Mouse (Mus musculus): Measurements from ENCODE around the gene Olfr1381. TPM values are rescaled to one million over a fixed set of nuclear protein-coding genes. Genes with fewer than 3 reads are reported as not detected.
"Not testable (repeated sequence)": the region's sequence is repeated elsewhere in the genome, so short reads cannot be mapped to it uniquely, and the experiment has no call there.

Olfr1381 gene
- not detected in 2 replicates for polyA plus RNA-seq (2015; fragmentation: Nextera tagmentation; extraction: Ambion mirVana)

DNA sequence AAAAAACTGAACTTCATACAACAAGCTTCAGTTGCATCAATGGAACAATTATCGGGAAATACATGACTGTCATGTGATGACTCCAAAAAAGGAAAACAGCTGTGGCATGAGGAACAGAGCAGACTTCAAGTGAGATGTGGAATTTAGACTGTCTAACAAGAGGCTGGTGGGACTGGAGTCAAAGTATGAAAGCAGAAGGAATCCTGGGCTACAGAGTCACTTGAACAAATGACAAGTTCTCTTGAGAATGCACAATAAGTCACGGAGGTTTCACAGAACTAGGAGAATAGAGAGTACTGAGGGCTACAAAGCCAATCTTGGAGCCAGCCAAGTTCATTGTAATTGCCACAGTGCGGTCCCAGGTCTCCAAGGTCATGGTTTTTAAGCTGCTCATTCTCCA is at the start of gene Olfr1381:
TSS of gene Olfr1381 (plus strand) at position 301 of the 400 bp plus-strand sequence.
- WGBS = 58% methylated on average over 3 of the region's 3 CpGs
- not testable (repeated sequence) for H3K4me3 ChIP-seq (replicated peaks; ENCODE audit: low read length); H3K9me3 ChIP-seq (ENCODE audit: control insufficient read depth, low read length); ATAC-seq; H3K9ac ChIP-seq (replicated peaks; ENCODE audit: low read depth, low read length); H3K27ac ChIP-seq (ENCODE audit: low read length); H3K4me1 ChIP-seq (replicated peaks; ENCODE audit: control insufficient read depth, insufficient read depth, low read length); H3K4me2 ChIP-seq (ENCODE audit: low read length); H3K27me3 ChIP-seq (replicated peaks; ENCODE audit: control insufficient read depth, insufficient read depth, low read length); H3K36me3 ChIP-seq (ENCODE audit: control insufficient read depth, insufficient read depth)

DNA sequence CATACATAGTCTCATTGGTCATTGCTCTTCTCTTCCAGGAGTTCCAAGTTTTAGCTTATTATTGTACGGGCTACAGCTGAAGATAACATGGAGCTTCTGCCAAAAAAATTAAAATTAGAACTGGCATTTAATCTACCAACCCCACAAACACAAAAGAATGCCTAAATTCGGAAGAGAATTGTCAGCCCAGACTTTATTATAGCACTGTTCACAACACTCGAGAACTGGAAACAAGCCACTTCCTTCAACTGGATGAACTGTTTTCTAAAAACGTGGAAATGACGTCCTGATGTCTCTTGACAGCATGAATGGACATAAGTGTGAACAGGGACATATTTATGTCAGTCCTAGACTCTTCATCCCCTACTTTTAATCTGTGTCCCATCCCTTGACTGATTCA is 25.2 kb upstream of the Olfr1381 start:
- ATAC-seq = no peak
- WGBS = 76% methylated on average over 5 of the region's 5 CpGs
- no peak overlapping the region for H3K9ac ChIP-seq (replicated peaks; ENCODE audit: low read depth, low read length)
- H3K4me2 ChIP-seq (ENCODE audit: low read length) = no peak overlapping the region
- no peaks in the 10 kb centered on the region for H3K9me3 ChIP-seq (ENCODE audit: control insufficient read depth, low read length)
- H3K27ac ChIP-seq (ENCODE audit: low read length) = no peak overlapping the region
- H3K4me3 ChIP-seq (replicated peaks; ENCODE audit: low read length) = no peak overlapping the region
- no peaks in the 10 kb centered on the region for H3K4me1 ChIP-seq (replicated peaks; ENCODE audit: control insufficient read depth, insufficient read depth, low read length)
- no peaks in the 10 kb centered on the region for H3K27me3 ChIP-seq (replicated peaks; ENCODE audit: control insufficient read depth, insufficient read depth, low read length)
- H3K36me3 ChIP-seq (ENCODE audit: control insufficient read depth, insufficient read depth) = no peaks in the 10 kb centered on the region

DNA sequence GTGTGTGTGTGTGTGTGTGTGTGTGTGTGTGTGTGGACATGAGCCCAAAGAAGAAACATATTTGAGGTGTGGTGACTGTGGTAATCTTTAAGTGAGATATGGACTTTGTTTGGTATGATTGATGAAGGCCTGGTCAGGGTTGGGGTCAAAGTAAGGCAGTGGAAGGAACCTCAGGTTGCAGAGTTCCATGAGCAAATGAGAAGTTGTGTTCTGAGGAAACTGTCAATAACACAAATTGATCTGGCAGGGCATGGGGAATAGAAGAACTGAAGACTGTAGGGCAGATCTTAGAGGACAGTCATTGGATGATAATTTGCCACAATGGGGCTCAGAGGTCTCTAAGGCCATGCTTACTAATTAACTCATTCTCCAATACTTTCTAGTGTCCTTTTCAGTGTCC is 23.9 kb upstream of the Olfr1381 start, which contains the start of gene Olfr1383:
TSS of gene Olfr1383 (plus strand) at position 301 of the 400 bp plus-strand sequence.
- Histone ChIP-seq H3K27me3 (replicated peaks; ENCODE audit: control insufficient read depth, insufficient read depth, low read length) (no peaks in the 10 kb centered on the region), H3K4me1 (replicated peaks; ENCODE audit: control insufficient read depth, insufficient read depth, low read length) (no peaks in the 10 kb centered on the region), H3K9me3 (ENCODE audit: control insufficient read depth, low read length) (no peaks in the 10 kb centered on the region), H3K4me3 (replicated peaks; ENCODE audit: low read length) (no peak within 1 kb of the TSS), H3K4me2 (ENCODE audit: low read length) (no peak within 1 kb of the TSS), H3K36me3 (ENCODE audit: control insufficient read depth, insufficient read depth) (no peaks in the 10 kb centered on the region), H3K9ac (replicated peaks; ENCODE audit: low read depth, low read length) (no peak within 1 kb of the TSS), H3K27ac (ENCODE audit: low read length) (no peak within 1 kb of the TSS)
- no peak for ATAC-seq

DNA sequence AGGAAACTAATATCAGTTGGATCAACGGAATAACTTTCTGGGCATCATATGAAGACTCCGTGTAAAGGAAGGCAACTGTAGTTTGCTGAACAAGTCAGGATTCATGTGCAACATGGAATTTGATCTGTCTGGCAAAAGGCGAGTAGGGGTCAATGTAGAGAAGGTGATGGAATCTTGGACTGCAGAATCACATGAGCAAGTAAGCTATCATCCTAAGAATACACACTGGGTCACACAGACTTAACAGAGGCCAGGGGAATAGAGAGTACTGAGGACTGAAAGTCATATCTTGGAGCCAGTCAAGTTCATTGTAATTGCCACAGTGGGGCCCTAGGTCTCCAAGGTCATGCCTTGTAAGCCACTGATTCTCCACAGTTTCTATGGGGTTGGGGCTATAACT is 15.3 kb upstream of the Olfr1381 start, which contains the start of gene Olfr1382:
TSS of gene Olfr1382 (plus strand) at position 301 of the 400 bp plus-strand sequence.
- no peak for ATAC-seq
- Histone ChIP-seq H3K27ac (ENCODE audit: low read length) (no peak within 1 kb of the TSS), H3K36me3 (ENCODE audit: control insufficient read depth, insufficient read depth) (no peaks in the 10 kb centered on the region), H3K4me1 (replicated peaks; ENCODE audit: control insufficient read depth, insufficient read depth, low read length) (no peaks in the 10 kb centered on the region), H3K9ac (replicated peaks; ENCODE audit: low read depth, low read length) (no peak within 1 kb of the TSS), H3K27me3 (replicated peaks; ENCODE audit: control insufficient read depth, insufficient read depth, low read length) (no peaks in the 10 kb centered on the region), H3K4me2 (ENCODE audit: low read length) (no peak within 1 kb of the TSS), H3K4me3 (replicated peaks; ENCODE audit: low read length) (no peak within 1 kb of the TSS), H3K9me3 (ENCODE audit: control insufficient read depth, low read length) (no peaks in the 10 kb centered on the region)
- 79% methylated on average over 3 of the region's 3 CpGs for WGBS

DNA sequence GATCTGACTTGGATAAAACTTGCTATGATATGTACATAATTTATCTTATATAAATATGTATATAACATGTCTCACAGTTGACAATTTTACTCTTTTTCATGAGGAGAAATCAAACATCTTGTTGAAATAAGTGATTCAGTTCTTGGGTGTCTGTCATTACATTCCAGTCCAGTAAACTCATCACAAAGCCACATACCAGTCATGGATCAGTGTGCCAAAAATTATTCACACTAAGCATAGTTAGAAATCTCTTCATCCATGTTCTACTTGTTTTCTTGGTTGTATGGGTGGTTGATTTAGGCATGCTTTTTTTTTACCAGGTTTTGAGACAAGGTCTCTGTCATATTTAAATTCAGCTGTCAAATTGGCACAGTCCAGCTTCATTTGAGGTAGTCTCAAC is 10.5 kb upstream of the Olfr1381 start:
- Histone ChIP-seq H3K9me3 (ENCODE audit: control insufficient read depth, low read length) (no peaks in the 10 kb centered on the region), H3K4me1 (replicated peaks; ENCODE audit: control insufficient read depth, insufficient read depth, low read length) (no peaks in the 10 kb centered on the region), H3K9ac (replicated peaks; ENCODE audit: low read depth, low read length) (no peak overlapping the region), H3K4me2 (ENCODE audit: low read length) (no peak overlapping the region), H3K27me3 (replicated peaks; ENCODE audit: control insufficient read depth, insufficient read depth, low read length) (no peaks in the 10 kb centered on the region), H3K36me3 (ENCODE audit: control insufficient read depth, insufficient read depth) (no peaks in the 10 kb centered on the region), H3K4me3 (replicated peaks; ENCODE audit: low read length) (no peak overlapping the region), H3K27ac (ENCODE audit: low read length) (no peak overlapping the region)
- ATAC-seq = no peak

DNA sequence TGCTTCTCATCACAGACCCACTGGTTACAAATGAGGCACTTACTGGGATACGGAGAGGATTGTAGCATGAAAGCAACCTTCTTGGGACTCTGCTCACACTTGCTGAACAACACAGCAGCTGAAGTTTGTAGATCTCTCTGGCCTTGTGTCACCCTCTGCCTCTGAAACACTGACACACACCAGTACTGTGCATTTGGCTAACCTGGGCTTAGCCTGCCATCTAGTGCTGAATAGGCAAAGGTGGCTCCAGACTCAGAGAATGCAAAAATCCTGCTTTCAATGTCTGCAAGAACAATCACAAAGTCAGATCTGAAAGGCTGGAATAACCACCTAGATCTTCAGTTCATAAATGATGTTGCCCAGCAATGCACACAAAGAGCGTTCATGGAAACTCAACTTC is 6.6 kb upstream of the Olfr1381 start:
- H3K9ac ChIP-seq (replicated peaks; ENCODE audit: low read depth, low read length); H3K4me2 ChIP-seq (ENCODE audit: low read length); H3K4me1 ChIP-seq (replicated peaks; ENCODE audit: control insufficient read depth, insufficient read depth, low read length); H3K9me3 ChIP-seq (ENCODE audit: control insufficient read depth, low read length); H3K4me3 ChIP-seq (replicated peaks; ENCODE audit: low read length); ATAC-seq; H3K27me3 ChIP-seq (replicated peaks; ENCODE audit: control insufficient read depth, insufficient read depth, low read length); H3K27ac ChIP-seq (ENCODE audit: low read length); H3K36me3 ChIP-seq (ENCODE audit: control insufficient read depth, insufficient read depth): not testable (repeated sequence)
- 90% methylated on average over 2 of the region's 2 CpGs for WGBS

DNA sequence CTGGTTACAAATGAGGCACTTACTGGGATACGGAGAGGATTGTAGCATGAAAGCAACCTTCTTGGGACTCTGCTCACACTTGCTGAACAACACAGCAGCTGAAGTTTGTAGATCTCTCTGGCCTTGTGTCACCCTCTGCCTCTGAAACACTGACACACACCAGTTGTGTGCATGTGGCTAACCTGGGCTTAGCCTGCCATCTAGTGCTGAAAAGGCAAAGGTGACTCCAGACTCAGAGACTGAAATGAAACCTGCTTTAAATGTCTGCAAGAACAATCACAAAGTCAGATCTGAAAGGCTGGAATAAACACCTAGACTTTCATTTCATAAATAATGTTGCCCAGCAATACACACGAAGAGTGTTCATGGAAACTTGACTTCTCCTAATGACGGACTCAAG is 10.8 kb downstream of the Olfr1381 start:
- not testable (repeated sequence) for H3K36me3 ChIP-seq (ENCODE audit: control insufficient read depth, insufficient read depth); H3K4me1 ChIP-seq (replicated peaks; ENCODE audit: control insufficient read depth, insufficient read depth, low read length); H3K4me2 ChIP-seq (ENCODE audit: low read length); ATAC-seq; H3K27me3 ChIP-seq (replicated peaks; ENCODE audit: control insufficient read depth, insufficient read depth, low read length); H3K9me3 ChIP-seq (ENCODE audit: control insufficient read depth, low read length); H3K27ac ChIP-seq (ENCODE audit: low read length); H3K4me3 ChIP-seq (replicated peaks; ENCODE audit: low read length); H3K9ac ChIP-seq (replicated peaks; ENCODE audit: low read depth, low read length)
- WGBS = 84% methylated on average over 3 of the region's 3 CpGs

DNA sequence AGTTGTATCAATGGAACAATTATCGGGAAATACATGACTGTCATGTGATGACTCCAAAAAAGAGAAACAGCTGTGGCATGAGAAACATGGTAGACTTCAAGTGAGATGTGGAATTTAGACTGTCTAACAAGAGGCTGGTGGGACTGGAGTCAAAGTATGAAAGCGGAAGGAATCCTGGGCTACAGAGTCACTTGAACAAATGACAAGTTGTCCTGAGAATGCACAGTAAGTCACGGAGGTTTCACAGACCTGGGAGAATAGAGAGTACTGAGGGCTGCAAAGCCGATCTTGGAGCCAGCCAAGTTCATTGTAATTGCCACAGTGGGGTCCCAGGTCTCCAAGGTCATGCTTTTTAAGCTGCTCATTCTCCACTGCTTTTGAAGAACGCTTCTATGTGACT is 13.3 kb downstream of the Olfr1381 start, which contains the start of gene Olfr1380:
TSS of gene Olfr1380 (plus strand) at position 301 of the 400 bp plus-strand sequence.
- not testable (repeated sequence) for H3K4me2 ChIP-seq (ENCODE audit: low read length); H3K27ac ChIP-seq (ENCODE audit: low read length); H3K4me3 ChIP-seq (replicated peaks; ENCODE audit: low read length); H3K36me3 ChIP-seq (ENCODE audit: control insufficient read depth, insufficient read depth); H3K4me1 ChIP-seq (replicated peaks; ENCODE audit: control insufficient read depth, insufficient read depth, low read length); ATAC-seq; H3K9ac ChIP-seq (replicated peaks; ENCODE audit: low read depth, low read length); H3K27me3 ChIP-seq (replicated peaks; ENCODE audit: control insufficient read depth, insufficient read depth, low read length); H3K9me3 ChIP-seq (ENCODE audit: control insufficient read depth, low read length)
- WGBS = 63% methylated on average over 5 of the region's 5 CpGs

DNA sequence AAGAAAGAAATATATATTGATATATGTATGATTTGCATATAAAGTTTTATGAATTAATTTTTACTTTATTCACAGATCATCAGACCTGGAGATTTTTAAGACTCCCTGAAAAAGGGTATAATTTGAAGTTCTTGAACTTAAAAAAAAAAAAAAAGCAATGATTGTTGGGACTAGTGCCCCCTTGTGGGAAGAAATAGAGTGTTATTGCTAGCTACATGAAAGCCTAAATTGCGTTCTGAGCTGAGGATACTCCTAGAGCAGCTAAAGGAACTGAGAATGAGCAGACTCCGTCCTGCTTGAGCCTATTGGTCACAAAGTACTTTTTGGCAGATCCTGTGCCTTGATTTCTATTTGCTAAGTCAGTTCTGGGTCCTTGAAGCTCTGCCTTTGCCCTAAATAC is 31.8 kb downstream of the Olfr1381 start:
- not testable (repeated sequence) for H3K27ac ChIP-seq (ENCODE audit: low read length); H3K4me2 ChIP-seq (ENCODE audit: low read length); H3K4me3 ChIP-seq (replicated peaks; ENCODE audit: low read length); H3K4me1 ChIP-seq (replicated peaks; ENCODE audit: control insufficient read depth, insufficient read depth, low read length); H3K9ac ChIP-seq (replicated peaks; ENCODE audit: low read depth, low read length); ATAC-seq; H3K36me3 ChIP-seq (ENCODE audit: control insufficient read depth, insufficient read depth); H3K27me3 ChIP-seq (replicated peaks; ENCODE audit: control insufficient read depth, insufficient read depth, low read length); H3K9me3 ChIP-seq (ENCODE audit: control insufficient read depth, low read length)
- WGBS = 43% methylated on average over 2 of the region's 2 CpGs

DNA sequence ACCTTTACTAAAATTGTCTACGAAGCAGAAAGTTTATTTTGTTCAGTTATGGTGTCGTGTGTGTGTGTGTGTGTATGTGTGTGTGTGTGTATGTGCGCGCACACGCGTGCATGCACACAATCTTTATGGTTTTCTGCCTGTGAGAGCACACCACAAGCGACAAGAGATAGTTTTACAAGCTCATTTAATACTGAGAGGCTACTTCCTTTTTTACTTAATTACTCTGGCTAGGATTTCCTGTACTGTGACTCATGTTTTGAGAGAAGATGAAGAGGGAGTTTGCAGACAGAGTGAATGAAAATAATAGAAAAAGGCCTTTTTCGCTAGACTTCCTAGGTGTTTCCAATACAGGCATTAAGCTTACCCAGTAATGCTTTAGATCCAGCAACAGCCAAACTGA is 37.2 kb downstream of the Olfr1381 start:
- H3K4me1 ChIP-seq (replicated peaks; ENCODE audit: control insufficient read depth, insufficient read depth, low read length); H3K4me3 ChIP-seq (replicated peaks; ENCODE audit: low read length); H3K27me3 ChIP-seq (replicated peaks; ENCODE audit: control insufficient read depth, insufficient read depth, low read length); H3K4me2 ChIP-seq (ENCODE audit: low read length); ATAC-seq; H3K36me3 ChIP-seq (ENCODE audit: control insufficient read depth, insufficient read depth); H3K9ac ChIP-seq (replicated peaks; ENCODE audit: low read depth, low read length); H3K9me3 ChIP-seq (ENCODE audit: control insufficient read depth, low read length); H3K27ac ChIP-seq (ENCODE audit: low read length): not testable (repeated sequence)
- WGBS = 89% methylated on average over 8 of the region's 8 CpGs

Data from forebrain, embryonic 16.5 days (tissue).